Mouse (Mus musculus): Measurements from ENCODE around the gene Cyp3a41b.
"Not testable (repeated sequence)": the region's sequence is repeated elsewhere in the genome, so short reads cannot be mapped to it uniquely, and the experiment has no call there.

The Cyp3a41b gene

GRCm38 (mm10) chr5:145584630-145585029 is at the start of gene Cyp3a41b:
TSS of gene Cyp3a41b (minus strand) at chr5:145584730.
- DNase-seq (ENCODE audit: low spot score in 2 of 2): not testable (repeated sequence)

GRCm38 (mm10) chr5:145632286-145632685 is 47.8 kb upstream of the Cyp3a41b start:
- not testable (repeated sequence) for DNase-seq (ENCODE audit: low spot score in 2 of 2)

- not testable (repeated sequence) for DNase-seq (ENCODE audit: low spot score in 2 of 2)
Measured at GRCm38 (mm10) chr5:145604891-145605290, 20.4 kb upstream of the Cyp3a41b start.

- DNase-seq (ENCODE audit: low spot score in 2 of 2): not testable (repeated sequence)
Measured at GRCm38 (mm10) chr5:145597851-145598250, 13.3 kb upstream of the Cyp3a41b start.

GRCm38 (mm10) chr5:145577321-145577720 is 7.2 kb downstream of the Cyp3a41b start:
- not testable (repeated sequence) for DNase-seq (ENCODE audit: low spot score in 2 of 2)

- DNase-seq (ENCODE audit: low spot score in 2 of 2): not testable (repeated sequence)
Measured at GRCm38 (mm10) chr5:145575660-145576059, 8.9 kb downstream of the Cyp3a41b start.

- not testable (repeated sequence) for DNase-seq (ENCODE audit: low spot score in 2 of 2)
Measured at GRCm38 (mm10) chr5:145571922-145572321, 12.6 kb downstream of the Cyp3a41b start.

Data from frontal cortex, postnatal 36 days (tissue).